Mouse (Mus musculus) layer of hippocampus, adult 18-20 months (tissue): Measurements from ENCODE around the gene Guca2a. TPM values are rescaled to one million over a fixed set of nuclear protein-coding genes. Genes with fewer than 3 reads are reported as not detected.

Experiments
- total RNA-seq, 2 experiments: library from RNA; stranded (reverse); gene quantifications; 2 replicates each; pipeline ENCODE4 v1.2.3; 2021

Guca2a gene
- total RNA-seq, 2 experiments from 2014 or later: not detected

Other genes with a start within 250 kb of the Guca2a start
- 10 to 100 TPM; 23.5 to 24.0 TPM for gene Ccdc30, start 222.2 kb upstream of the Guca2a start, total RNA-seq
- gene Ppcs, start 215.3 kb upstream of the Guca2a start, total RNA-seq: 1 to 10 TPM; 4.9 TPM
- under 1 TPM; 0.30 to 0.50 TPM for gene Zmynd12, start 214.9 kb upstream of the Guca2a start, total RNA-seq
- gene Rimkla, start 145.1 kb upstream of the Guca2a start, total RNA-seq: 10 to 100 TPM; 12.1 to 12.4 TPM
- 10 to 100 TPM; 81.4 to 83.1 TPM for gene Foxj3, start 100.7 kb upstream of the Guca2a start, total RNA-seq
- 10 to 100 TPM; 24.7 to 29.7 TPM for gene Frg2f1, start 98.2 kb upstream of the Guca2a start, total RNA-seq
- gene Guca2b, start 21.2 kb downstream of the Guca2a start, total RNA-seq: not detected
- gene Hivep3, start 96.1 kb downstream of the Guca2a start, total RNA-seq: 10 to 100 TPM; 47.2 to 47.5 TPM